Mouse (Mus musculus) yolk sac, embryonic 10.5 days (tissue): ENCODE measurements at regions not wholly inside any gene's neighbourhood (a gene's known extent, or its start where the extent isn't known, plus 50 kb on each side); places are given as distances from the start of the nearest gene placed in this dataset.
A peak's percentile ranks its signal among the peaks of the same experiment; 100 is the strongest.

Experiments
- DNase-seq: peaks from one replicate; pipeline ENCODE4 v3.0.0-alpha.2; 2017; ENCODE audit warnings: low spot score

GRCm38 (mm10) chr7:37095839-37096238, 397.9 kb downstream of the Tshz3 start:
- DNase-seq: no peak

- DNase-seq: no peak
Measured at GRCm38 (mm10) chr7:37096291-37096690, 398.4 kb downstream of the Tshz3 start.

- no peak for DNase-seq
Measured at GRCm38 (mm10) chr7:37098950-37099349, 401.0 kb downstream of the Tshz3 start.

- DNase-seq: no peak
Measured at GRCm38 (mm10) chr7:37104671-37105070, 406.8 kb downstream of the Tshz3 start.

- DNase-seq: no peak
Measured at GRCm38 (mm10) chr7:37111071-37111470, 413.2 kb downstream of the Tshz3 start.

GRCm38 (mm10) chr7:37120776-37121175, 422.9 kb downstream of the Tshz3 start:
- DNase-seq: no peak

GRCm38 (mm10) chr7:37140191-37140590, 442.3 kb downstream of the Tshz3 start:
- no peak for DNase-seq

GRCm38 (mm10) chr7:37142780-37143179, 444.9 kb downstream of the Tshz3 start:
- DNase-seq: no peak

GRCm38 (mm10) chr7:37144303-37144702, 446.4 kb downstream of the Tshz3 start:
- DNase-seq: no peak

- DNase-seq: no peak
Measured at GRCm38 (mm10) chr7:37149711-37150110, 451.8 kb downstream of the Tshz3 start.

GRCm38 (mm10) chr7:37159801-37160200, 461.9 kb downstream of the Tshz3 start:
- DNase-seq: peak; percentile 17

- DNase-seq: no peak
Measured at GRCm38 (mm10) chr7:37168883-37169282, 471.0 kb downstream of the Tshz3 start.

GRCm38 (mm10) chr7:37175746-37176145, 477.8 kb downstream of the Tshz3 start:
- DNase-seq: no peak

- no peak for DNase-seq
Measured at GRCm38 (mm10) chr7:37178256-37178655, 480.3 kb downstream of the Tshz3 start.

- DNase-seq: no peak
Measured at GRCm38 (mm10) chr7:37179907-37180306, 482.0 kb downstream of the Tshz3 start.

GRCm38 (mm10) chr7:37180416-37180815, 482.5 kb downstream of the Tshz3 start:
- DNase-seq: no peak

- DNase-seq: no peak
Measured at GRCm38 (mm10) chr7:37181109-37181508, 483.2 kb downstream of the Tshz3 start.

- no peak for DNase-seq
Measured at GRCm38 (mm10) chr7:37192536-37192935, 494.6 kb downstream of the Tshz3 start.

- DNase-seq: no peak
Measured at GRCm38 (mm10) chr7:37204800-37205199, 506.9 kb downstream of the Tshz3 start.

- DNase-seq: no peak
Measured at GRCm38 (mm10) chr7:37208305-37208704, 510.4 kb downstream of the Tshz3 start.

- DNase-seq: peak; percentile 52
Measured at GRCm38 (mm10) chr7:37213751-37214181, 515.8 kb downstream of the Tshz3 start.

GRCm38 (mm10) chr7:37215498-37215897, 517.6 kb downstream of the Tshz3 start:
- DNase-seq: peak; percentile 73

- no peak for DNase-seq
Measured at GRCm38 (mm10) chr7:37220476-37220875, 522.6 kb downstream of the Tshz3 start.

- no peak for DNase-seq
Measured at GRCm38 (mm10) chr7:37226423-37226822, 528.5 kb downstream of the Tshz3 start.
